Mouse (Mus musculus): ENCODE measurements at regions not wholly inside any gene's neighbourhood (a gene's known extent, or its start where the extent isn't known, plus 50 kb on each side); places are given as distances from the start of the nearest gene placed in this dataset.

GRCm38 (mm10) chr8:26816977-26817376, 160.1 kb upstream of the Zfp703 start:
- ATAC-seq = no peak

GRCm38 (mm10) chr8:26824189-26824941, 152.8 kb upstream of the Zfp703 start:
- ATAC-seq = no peak

- no peak for ATAC-seq
These were observed 148.7 kb upstream of the Zfp703 start for GRCm38 (mm10) chr8:26828311-26828909.

- no peak for ATAC-seq
These were observed 147.8 kb upstream of the Zfp703 start for GRCm38 (mm10) chr8:26829313-26829712.

GRCm38 (mm10) chr8:26831148-26831547, 146.0 kb upstream of the Zfp703 start:
- ATAC-seq = no peak

- ATAC-seq = no peak
These were observed 145.3 kb upstream of the Zfp703 start for GRCm38 (mm10) chr8:26831790-26832189.

- ATAC-seq = no peak
These were observed 144.6 kb upstream of the Zfp703 start for GRCm38 (mm10) chr8:26832546-26832945.

GRCm38 (mm10) chr8:26833297-26833696, 143.8 kb upstream of the Zfp703 start:
- no peak for ATAC-seq

GRCm38 (mm10) chr8:26833784-26834183, 143.3 kb upstream of the Zfp703 start:
- no peak for ATAC-seq

GRCm38 (mm10) chr8:26834604-26835003, 142.5 kb upstream of the Zfp703 start:
- ATAC-seq = no peak

GRCm38 (mm10) chr8:26835076-26835475, 142.0 kb upstream of the Zfp703 start:
- no peak for ATAC-seq

- no peak for ATAC-seq
These were observed 141.5 kb upstream of the Zfp703 start for GRCm38 (mm10) chr8:26835616-26836015.

- ATAC-seq = no peak
These were observed 140.6 kb upstream of the Zfp703 start for GRCm38 (mm10) chr8:26836552-26836951.

- ATAC-seq = no peak
These were observed 136.8 kb upstream of the Zfp703 start for GRCm38 (mm10) chr8:26840286-26840685.

GRCm38 (mm10) chr8:26840745-26841680, 136.1 kb upstream of the Zfp703 start:
- ATAC-seq = no peak

GRCm38 (mm10) chr8:26843714-26844113, 133.4 kb upstream of the Zfp703 start:
- no peak for ATAC-seq

GRCm38 (mm10) chr8:26844132-26844808, 132.9 kb upstream of the Zfp703 start:
- ATAC-seq = no peak

GRCm38 (mm10) chr8:26844809-26845143, 132.3 kb upstream of the Zfp703 start:
- no peak for ATAC-seq

- no peak for ATAC-seq
These were observed 131.5 kb upstream of the Zfp703 start for GRCm38 (mm10) chr8:26845481-26846194.

- no peak for ATAC-seq
These were observed 130.1 kb upstream of the Zfp703 start for GRCm38 (mm10) chr8:26847009-26847408.

GRCm38 (mm10) chr8:26848098-26848772, 128.9 kb upstream of the Zfp703 start:
- no peak for ATAC-seq
